Mouse (Mus musculus): ENCODE measurements around the gene Zfp763.

DNA sequence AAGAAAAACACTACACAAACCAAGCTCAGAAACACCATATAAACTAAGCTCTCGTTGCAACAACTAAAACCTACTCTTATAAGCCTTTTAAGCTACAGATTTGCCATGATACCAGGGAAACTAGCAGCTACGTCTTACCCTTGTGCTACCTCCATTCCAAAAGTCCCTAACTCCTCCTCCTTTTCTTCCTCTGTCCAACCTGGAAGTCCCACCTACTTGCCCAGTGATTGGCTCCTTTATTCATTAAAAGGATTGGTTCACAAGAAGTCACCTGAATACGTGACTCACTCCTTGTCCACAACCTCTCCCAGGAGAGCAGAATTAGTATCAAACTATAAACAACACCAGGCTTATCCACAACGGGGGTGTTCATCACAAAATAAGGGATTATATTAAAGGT lies 46.9 kb downstream of the Zfp763 start:
- no peak for TF ChIP-seq CTCF (IDR thresholded peaks at IDR 0.05; ENCODE audit: extremely low read depth, insufficient read depth, insufficient read length, insufficient replicate concordance)
- TF ChIP-seq POLR2A (IDR thresholded peaks at IDR 0.05; ENCODE audit: low read depth, low read length), result no peak

All from spleen, adult 2 months (tissue).